Mouse (Mus musculus) Patski (cell line): Measurements from ENCODE around the gene 2310039H08Rik. TPM values are rescaled to one million over a fixed set of nuclear protein-coding genes. Genes with fewer than 3 reads are reported as not detected.
A peak's percentile ranks its signal among the peaks of the same experiment; 100 is the strongest.
"Not testable (repeated sequence)": the region's sequence is repeated elsewhere in the genome, so short reads cannot be mapped to it uniquely, and the experiment has no call there.

ENCODE experiments used
- ATAC-seq: fragments of 100-300 bp; one replicate; pipeline ENCODE4 v1.8.0; 2021
- CTCF ChIA-PET: fragments of 350-600 bp; sonication (Branson Sonifier 250); formaldehyde crosslinking; loops from one replicate; lab custom pipeline; 2022; ENCODE audit warnings: inconsistent platforms; lab: Charles Lee
- POLR2A ChIA-PET: fragments of 350-600 bp; sonication (Branson Sonifier 250); formaldehyde crosslinking; loops from one replicate; lab custom pipeline; 2022; ENCODE audit warnings: antibody characterized with exemption, inconsistent platforms; lab: Charles Lee
- DNase-seq: peaks from one replicate; pipeline ENCODE4 v3.0.0-alpha.2; 2011; ENCODE audit warnings: low read depth, low spot score
- H3K27me3 ChIP-seq: fragments of 371-371 bp; one replicate; pipeline ENCODE4 v1.5.1; 2021
- CTCF ChIP-seq: fragments of 100-300 bp; IDR thresholded peaks from one replicate; pipeline ENCODE4 v1.5.1; 2021
- in situ Hi-C: fragments of 300-500 bp; cut with MboI; formaldehyde crosslinking; loops from 3 replicates; pipeline ENCODE4 v1.11.1; 2018; ENCODE audit warnings: low pct_unique_long_range_greater_than_20kb, mixed read lengths
- polyA plus RNA-seq: library from polyadenylated mRNA; unstranded; gene quantifications from one replicate; pipeline ENCODE4 v1.2.3, GENCODE M21; 2021

The 2310039H08Rik gene
- polyA plus RNA-seq, 1 experiment from 2014 or later = 24.4 TPM

- DNase-seq (no peak), ATAC-seq (no peak)
- POLR2A ChIA-PET = interaction anchor here (0.6 to 1.2 kb wide), 4 partner anchors 37 to 163 kb away, joined by 3 to 5 read pairs (median 4); partner anchors contain the start of genes Klhdc3 and Tbcc
- no peaks in the 10 kb centered on the region for H3K27me3 ChIP-seq
- TF ChIP-seq CTCF = no peak
- in situ Hi-C loops = no loop called here
- CTCF ChIA-PET = interaction anchor here (1.0 kb wide), 1 partner anchor 38 kb away, joined by 4 read pairs; no protein-coding TSS in a partner anchor
These were observed 1.7 kb downstream of the 2310039H08Rik start for GRCm38 (mm10) chr17:46774131-46774472.

- H3K27me3 ChIP-seq = no peaks in the 10 kb centered on the region
- ATAC-seq = no peak
These were observed 2.6 kb downstream of the 2310039H08Rik start for GRCm38 (mm10) chr17:46775070-46775469.

GRCm38 (mm10) chr17:46776087-46776486 lies 3.7 kb downstream of the 2310039H08Rik start:
- ATAC-seq (no peak), DNase-seq (no peak)
- ChIA-PET CTCF (no interaction called here), POLR2A (no interaction called here)
- no peak for TF ChIP-seq CTCF
- in situ Hi-C loops = no loop called here
- H3K27me3 ChIP-seq = no peaks in the 10 kb centered on the region

More at GRCm38 (mm10) chr17:46775070-46775469, 2.6 kb downstream of the 2310039H08Rik start:
- ChIA-PET POLR2A (interaction anchor here (0.6 kb wide), 1 partner anchor 181 kb away, joined by 4 read pairs; no protein-coding TSS in a partner anchor), CTCF (no interaction called here)
- in situ Hi-C loops = no loop called here
- no peak for TF ChIP-seq CTCF
- no peak for DNase-seq

GRCm38 (mm10) chr17:46781876-46782275 lies 9.4 kb downstream of the 2310039H08Rik start:
- POLR2A ChIA-PET = interaction anchor here (0.7 to 1.7 kb wide), 3 partner anchors 82 to 523 kb away, joined by 3 to 9 read pairs (median 4); no protein-coding TSS in a partner anchor
- CTCF ChIA-PET = interaction anchor here (0.7 to 1.1 kb wide), 3 partner anchors 104 to 109 kb away, joined by 3 to 4 read pairs (median 3); partner anchors contain the start of gene Tbcc
- DNase-seq (no peak), ATAC-seq (no peak)
- in situ Hi-C loops = loop anchor here (5.0 kb wide), 2 partner anchors 70 to 100 kb away; no protein-coding TSS in a partner anchor
- no peak for TF ChIP-seq CTCF
- H3K27me3 ChIP-seq = no peaks in the 10 kb centered on the region

- POLR2A ChIA-PET = interaction anchor here (0.8 to 1.7 kb wide), 3 partner anchors 75 to 109 kb away, joined by 3 to 9 read pairs (median 4); partner anchors contain the start of gene Bicral
- CTCF ChIA-PET = interaction anchor here (0.7 to 1.1 kb wide), 3 partner anchors 103 to 108 kb away, joined by 3 to 4 read pairs (median 3); partner anchors contain the start of gene Tbcc
- in situ Hi-C loops = loop anchor here (5.0 kb wide), 2 partner anchors 70 to 100 kb away; no protein-coding TSS in a partner anchor
- TF ChIP-seq CTCF = peak; percentile 94
- H3K27me3 ChIP-seq = no peaks in the 10 kb centered on the region
- ATAC-seq (peak; percentile 72), DNase-seq (peak; percentile 77)
These were observed 10.1 kb downstream of the 2310039H08Rik start, which contains the start of gene Rpl7l1 for GRCm38 (mm10) chr17:46782341-46783221. Gene Rpl7l1 (minus strand): TSS chr17:46782672.

GRCm38 (mm10) chr17:46783222-46783565 lies 10.8 kb downstream of the 2310039H08Rik start:
- ATAC-seq (no peak), DNase-seq (no peak)
- H3K27me3 ChIP-seq = no peaks in the 10 kb centered on the region
- TF ChIP-seq CTCF = no peak
- in situ Hi-C loops = loop anchor here (5.0 kb wide), 2 partner anchors 69 to 99 kb away; no protein-coding TSS in a partner anchor
- POLR2A ChIA-PET = interaction anchor here (1.7 kb wide), 1 partner anchor 108 kb away, joined by 9 read pairs; no protein-coding TSS in a partner anchor
- CTCF ChIA-PET = no interaction called here

- ATAC-seq = no peak
- no peaks in the 10 kb centered on the region for H3K27me3 ChIP-seq
- ChIA-PET POLR2A (no interaction called here), CTCF (no interaction called here)
- DNase-seq = no peak
- in situ Hi-C loops = no loop called here
- no peak for TF ChIP-seq CTCF
These were observed 14.5 kb downstream of the 2310039H08Rik start for GRCm38 (mm10) chr17:46786952-46787351.

GRCm38 (mm10) chr17:46787974-46788373 lies 15.5 kb downstream of the 2310039H08Rik start:
- DNase-seq, POLR2A ChIA-PET, CTCF ChIA-PET, in situ Hi-C loops, ATAC-seq, H3K27me3 ChIP-seq: not testable (repeated sequence)

GRCm38 (mm10) chr17:46792963-46793362 lies 20.5 kb downstream of the 2310039H08Rik start:
- ChIA-PET POLR2A (no interaction called here), CTCF (no interaction called here)
- no peak for TF ChIP-seq CTCF
- ATAC-seq (no peak), DNase-seq (no peak)
- in situ Hi-C loops = no loop called here
- no peaks in the 10 kb centered on the region for H3K27me3 ChIP-seq

- no peak for DNase-seq
- CTCF ChIA-PET = no interaction called here
- no peak for ATAC-seq
- no peak for TF ChIP-seq CTCF
- POLR2A ChIA-PET = interaction anchor here (0.6 kb wide), 2 partner anchors 63 to 72 kb away, joined by 3 to 4 read pairs; no protein-coding TSS in a partner anchor
- no peaks in the 10 kb centered on the region for H3K27me3 ChIP-seq
- in situ Hi-C loops = no loop called here
These were observed 24.3 kb downstream of the 2310039H08Rik start for GRCm38 (mm10) chr17:46796743-46797142.
